Mouse (Mus musculus) kidney, adult 11 months (tissue): ENCODE data around the gene Rnf207.

Source experiments
- DNase-seq: peaks from one replicate; pipeline ENCODE4 v3.0.0; 2022

Rnf207 gene

DNA sequence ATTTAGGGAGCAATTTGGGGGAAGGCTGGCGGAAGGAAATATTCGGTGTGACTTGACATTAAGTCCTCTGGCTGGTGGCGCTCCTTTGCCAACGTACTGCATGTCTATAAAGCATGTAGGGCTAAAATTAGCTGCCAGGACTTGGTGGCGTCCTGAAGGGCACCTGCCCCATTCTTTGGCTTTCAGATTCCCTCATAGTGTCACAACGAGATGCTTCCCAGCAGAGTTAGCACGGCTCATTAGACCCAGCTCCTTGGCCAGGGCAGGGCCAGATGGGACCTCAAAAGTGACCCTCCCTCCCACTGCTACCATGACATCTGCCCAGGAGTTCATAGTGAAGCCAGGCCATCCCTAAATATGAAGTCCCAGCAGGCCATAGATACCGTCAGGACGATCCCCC, 48.2 kb downstream of the Rnf207 start:
- DNase-seq: no peak

DNA sequence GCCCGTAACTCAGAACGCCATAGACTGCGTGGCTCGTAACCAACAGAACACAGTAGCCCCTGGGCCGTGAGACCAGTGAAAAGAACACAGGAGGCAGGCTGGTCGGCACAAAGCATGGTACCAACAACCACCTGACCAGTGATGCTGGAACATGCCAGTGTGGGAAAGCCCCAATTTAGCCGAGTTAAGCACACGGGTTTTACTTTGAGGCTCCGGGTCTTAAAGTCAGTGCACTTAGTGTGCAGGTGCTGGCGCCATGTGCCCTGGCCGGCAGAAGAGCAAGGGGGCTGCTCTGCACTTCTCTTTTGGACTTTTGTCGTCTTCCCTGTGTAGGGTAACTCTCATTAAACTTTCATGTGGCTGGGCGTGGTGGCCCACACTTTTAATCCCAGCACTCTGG, 48.8 kb downstream of the Rnf207 start:
- no peak for DNase-seq

DNA sequence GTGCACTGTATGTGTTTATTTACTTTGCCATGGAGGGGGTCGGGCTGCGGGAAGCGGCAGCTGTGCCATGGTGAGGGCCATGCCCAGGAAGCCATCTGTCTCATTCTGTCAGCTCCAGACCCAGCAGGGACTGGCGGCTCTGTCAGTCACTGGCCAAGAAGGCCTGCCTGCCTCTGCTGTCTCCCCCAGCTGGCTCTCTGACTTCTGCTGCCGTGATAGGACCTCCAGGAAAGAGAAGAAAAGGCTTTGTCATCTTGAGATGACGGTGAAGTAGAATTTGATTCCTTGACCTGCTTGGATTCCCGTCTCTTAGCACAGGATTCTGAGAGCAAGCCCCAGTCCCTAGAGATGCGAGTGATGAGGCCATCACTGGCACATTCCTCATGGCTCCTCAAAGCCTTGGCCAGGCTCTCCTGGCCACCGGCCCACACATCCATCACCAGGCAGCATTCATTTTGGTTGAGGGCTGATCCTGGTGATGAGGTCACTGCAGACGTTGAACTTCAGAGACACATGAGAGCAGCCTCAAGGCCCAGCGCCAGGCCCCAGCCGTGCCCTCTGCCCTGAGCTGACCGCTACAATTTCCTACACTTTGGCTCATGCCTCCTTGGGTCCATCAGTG, 50.9 kb downstream of the Rnf207 start:
- no peak for DNase-seq

DNA sequence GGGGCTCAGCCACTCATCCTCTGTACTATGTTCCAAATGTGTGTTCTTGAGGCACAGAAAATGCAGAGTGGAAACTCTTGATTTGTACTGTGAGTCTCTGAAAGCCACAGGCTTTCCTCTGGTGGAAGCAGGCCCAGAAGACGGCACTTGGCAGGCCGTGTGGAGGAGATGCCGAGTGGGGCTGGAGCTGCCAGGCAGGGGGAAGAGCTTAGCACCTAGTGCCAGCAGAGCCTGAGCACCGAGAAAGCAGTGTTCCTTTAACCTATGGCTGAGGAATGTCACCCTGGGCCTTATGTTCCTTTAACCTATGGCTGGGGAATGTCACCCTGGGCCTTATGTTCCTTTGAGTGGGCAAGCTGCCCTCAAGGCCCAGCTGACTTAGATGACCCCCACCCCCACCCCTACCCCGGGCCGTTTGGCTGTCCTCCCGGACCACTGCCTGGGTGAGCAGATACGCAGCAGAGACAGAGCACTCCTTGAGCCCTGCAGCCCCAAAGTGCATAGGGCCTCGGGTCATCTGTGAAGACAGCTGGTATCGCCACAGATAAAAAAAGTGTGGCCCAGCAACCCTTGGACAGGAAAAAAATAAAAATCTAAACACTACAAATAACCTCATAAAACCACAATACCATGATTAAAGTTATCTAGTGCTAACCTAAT, 52.4 kb downstream of the Rnf207 start:
- DNase-seq: no peak

DNA sequence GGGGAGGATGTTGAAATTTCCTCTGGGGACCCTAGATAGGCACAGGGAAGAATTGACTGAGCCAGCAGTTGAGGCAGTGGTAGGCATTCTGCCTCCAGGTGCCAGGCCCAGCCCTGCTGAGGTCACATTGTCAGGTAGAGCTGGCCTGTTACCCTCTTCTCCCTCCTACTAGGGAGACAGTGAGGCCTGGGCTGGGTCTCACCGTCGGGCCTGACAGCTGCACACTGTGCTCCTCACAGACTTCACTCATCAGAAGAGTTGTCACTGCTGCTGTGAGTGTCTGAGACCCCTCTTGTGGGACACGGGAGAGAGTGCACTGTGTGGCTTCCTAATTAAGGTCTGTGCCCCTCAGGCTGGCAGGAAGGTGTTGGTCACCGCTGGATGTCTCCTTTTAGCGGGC, 53.0 kb downstream of the Rnf207 start:
- DNase-seq: no peak

DNA sequence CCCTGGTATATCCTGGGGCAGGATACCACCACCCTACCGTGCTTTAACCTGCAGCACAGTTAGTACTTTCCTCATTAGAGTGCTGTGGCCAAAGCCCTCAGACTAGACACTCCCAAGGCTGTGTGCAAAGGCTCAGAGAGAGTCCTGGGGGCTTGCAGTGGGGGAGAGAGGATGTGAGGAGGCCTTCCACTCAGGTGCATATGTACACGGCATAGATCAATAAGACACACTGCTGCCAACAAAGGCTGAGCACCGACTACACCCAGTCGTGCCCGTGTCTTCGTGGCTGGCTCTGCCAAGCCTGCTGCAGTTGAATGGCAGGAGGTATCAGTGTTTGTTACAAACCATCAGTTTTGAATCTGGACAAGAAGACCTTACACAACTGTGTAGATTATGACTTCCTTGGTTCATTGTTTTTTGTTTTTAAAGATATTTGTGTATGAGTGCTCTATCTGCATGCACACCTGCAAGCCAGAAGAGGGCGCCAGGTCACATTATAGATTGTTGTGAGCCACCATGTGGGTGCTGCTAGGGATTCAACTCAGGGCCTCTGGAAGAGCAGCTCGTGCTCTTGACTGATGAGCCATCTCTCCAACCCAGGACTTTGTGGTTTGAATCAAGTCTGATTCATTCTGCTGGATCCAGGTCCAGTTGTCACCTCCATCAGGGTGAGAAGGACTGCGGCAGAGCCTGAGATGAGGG, 53.8 kb downstream of the Rnf207 start:
- no peak for DNase-seq

DNA sequence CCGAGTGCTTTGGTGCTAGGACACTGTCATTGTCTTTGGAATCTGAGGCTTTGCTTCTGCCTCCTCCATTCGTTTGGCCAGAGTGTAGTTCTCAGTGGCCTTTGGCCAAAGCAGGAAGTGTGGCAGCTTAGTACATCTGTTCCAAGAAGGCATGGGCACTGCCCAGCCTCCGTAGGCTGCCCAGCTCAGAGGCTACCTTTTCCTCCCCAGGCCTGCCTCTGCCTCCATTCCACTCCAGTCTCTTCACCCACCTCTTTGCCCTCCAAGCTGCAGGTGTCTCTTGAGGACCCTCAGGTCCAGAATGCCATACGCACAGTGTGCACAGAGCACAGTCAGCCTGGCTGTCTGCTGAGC, 54.6 kb downstream of the Rnf207 start:
- no peak for DNase-seq

DNA sequence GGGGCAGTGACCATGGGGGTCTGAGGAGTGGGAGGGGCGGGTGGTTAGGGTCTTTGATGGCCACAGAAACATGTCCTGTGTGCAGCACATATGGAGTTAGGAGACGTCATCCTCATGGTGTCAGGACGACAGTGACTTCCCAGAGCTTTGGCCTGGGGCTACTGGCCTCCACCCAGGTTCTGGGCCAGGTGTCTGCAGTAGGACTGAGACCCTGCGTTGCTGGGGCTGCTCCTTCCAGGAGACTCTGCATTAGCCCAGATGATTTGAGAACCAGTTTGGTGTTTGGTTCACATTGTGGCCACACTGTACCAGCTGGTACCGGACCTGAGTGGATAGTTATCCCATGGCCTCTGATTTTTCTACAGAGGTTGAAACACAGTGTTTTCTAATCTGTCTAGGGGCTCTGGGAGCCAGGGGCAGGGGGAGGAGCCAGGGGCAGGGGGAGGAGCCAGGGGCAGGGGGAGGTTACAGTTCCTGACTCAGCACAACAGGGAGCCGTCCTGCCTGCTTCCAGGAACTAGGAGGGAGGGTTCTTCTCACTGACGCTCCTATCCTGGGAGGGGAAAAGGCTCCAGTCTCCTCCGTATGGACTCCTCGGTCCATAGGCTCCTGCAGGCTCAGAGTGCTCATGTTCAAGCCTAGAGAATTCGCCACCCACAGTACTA, 55.1 kb downstream of the Rnf207 start:
- DNase-seq: peak; percentile 27

DNA sequence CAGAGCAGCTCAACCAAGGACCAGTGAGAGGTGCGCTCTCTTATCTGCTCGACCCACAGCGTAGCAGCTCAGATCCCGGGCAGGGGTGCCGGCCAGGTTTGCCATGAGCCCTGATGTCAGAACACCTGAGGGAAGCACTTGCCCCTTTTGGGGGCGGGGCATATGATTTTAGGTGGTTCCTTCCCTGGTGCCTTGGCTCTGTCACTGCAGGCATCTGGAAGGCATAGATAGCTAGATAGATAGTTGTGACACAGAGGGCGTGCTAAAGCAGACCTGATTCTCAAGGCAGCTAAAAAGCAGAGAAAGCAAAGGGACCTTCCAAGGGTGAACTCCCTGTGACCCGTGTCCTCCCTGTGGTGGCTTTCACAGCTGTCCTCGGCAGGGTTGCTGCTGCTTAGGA, 55.7 kb downstream of the Rnf207 start:
- no peak for DNase-seq

DNA sequence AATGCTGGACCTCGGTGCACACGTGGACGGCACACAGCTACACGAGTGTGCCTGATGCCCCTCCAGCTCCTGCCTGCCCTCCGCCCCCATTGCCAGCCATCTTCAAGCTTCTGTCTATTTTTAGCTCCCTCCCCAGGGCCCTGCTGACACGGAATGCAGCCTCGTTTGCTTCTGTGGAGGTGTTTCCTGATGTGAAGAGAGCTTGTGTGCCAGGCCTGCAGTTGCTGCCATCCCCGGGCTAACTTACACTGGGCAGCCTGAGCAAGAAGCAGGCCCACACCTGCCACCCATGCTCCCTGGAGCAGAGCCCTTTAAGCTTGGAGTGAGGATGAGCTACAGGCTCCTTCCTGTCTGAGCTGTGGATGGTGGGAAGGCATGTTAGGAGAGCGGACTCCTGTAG, 56.6 kb downstream of the Rnf207 start:
- no peak for DNase-seq

DNA sequence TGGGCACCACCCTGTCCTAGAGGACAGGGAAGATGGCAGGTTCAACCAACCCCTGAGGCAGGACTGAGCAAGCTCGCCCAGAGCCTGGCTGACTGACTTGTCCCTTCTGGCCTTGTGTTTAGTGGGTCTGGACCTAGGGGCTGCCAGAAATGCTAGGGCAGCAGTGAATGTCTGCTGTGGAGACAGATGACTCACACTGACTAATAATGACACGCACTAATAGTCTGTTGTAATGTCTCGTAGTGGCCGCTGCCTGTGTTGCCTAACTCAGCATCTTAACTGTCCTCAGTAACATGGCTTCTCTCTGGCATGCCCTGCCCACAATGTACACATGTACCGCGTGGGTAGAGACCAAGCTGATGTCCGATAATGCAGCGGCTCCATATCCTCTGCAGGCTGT, 58.3 kb downstream of the Rnf207 start:
- DNase-seq: no peak

DNA sequence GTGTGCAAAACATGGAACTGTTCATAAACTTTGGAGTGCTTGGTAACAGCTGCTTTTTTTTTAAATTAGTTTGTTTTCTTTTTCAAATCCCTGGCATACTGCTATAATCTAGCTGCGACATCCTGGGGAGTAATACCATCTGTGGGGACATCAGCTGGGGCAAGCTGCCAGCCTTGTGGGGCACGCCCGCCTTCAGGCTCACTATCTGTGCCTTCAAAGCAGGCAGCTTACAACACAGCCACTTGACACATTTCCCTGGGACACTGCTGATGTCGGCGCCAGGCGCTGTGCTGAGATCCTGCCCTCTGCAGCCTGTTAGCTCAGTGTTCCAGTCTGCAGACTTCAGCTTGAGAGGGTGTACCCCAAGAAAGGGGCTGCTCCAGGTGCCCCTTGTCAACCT, 61.7 kb downstream of the Rnf207 start:
- DNase-seq: no peak
